Mouse (Mus musculus): ENCODE measurements at regions not wholly inside any gene's neighbourhood (a gene's known extent, or its start where the extent isn't known, plus 50 kb on each side); places are given as distances from the start of the nearest gene placed in this dataset.

DNA sequence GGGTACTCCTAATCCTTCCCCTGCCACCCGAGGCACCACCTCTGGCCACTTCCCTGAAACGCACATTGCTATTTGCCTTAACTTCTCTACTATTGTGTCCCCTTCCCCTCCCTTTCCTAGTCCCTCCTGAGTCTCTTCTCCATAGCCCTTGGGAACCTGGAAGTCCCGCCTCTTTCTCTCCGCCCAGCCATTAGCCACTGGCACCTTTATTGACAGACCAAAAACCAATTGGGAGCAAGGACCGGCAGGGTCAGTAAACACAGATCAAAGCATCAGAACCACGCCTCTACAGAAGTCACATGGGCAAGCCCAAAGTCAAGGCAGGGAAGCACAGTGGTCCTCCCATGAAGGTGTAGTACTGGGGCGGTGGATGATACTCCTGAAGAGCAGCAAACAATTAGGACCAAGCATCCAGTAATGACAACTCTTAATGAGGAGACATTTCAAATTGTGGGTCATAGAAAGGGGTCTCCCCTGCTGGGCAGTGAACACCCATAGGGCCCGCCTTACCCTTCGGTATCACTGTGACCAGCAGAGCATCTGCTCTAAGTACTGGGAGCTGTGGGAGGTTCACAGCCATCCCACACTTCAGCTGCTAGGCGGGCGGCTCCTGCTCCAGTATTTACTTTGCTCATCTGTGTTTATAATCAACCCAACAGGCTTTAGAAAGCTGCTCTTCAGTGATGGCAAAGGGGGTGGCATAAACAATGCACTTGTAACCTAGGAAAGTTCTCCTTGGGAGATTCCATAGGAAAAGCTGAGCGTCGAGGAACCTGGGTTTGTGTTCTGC, 226.5 kb upstream of the Mphosph6 start:
- DNase-seq (ENCODE audit: low read depth, low spot score), result no peak

DNA sequence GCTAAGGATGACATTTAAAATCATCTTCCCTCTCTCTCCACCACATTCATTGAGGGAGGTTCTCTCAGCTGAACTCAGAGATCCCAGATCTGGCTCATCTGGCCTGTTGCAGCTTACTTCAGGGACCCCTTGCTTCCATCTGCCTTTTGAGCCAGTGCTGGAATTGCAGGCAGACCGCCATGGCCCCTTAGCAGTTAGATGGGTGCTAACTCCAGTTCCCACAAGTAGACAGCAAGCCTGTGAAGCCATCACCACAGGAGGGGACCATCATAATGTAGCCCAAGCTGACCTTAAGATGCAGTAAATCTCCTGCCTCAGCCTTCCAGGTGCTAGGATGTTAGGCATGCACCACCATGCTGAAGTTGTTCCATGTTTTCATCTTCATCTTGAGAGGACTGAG, 221.7 kb upstream of the Mphosph6 start:
- no peak for DNase-seq (ENCODE audit: low read depth, low spot score)

GRCm38 (mm10) chr8:118021978-118022377, 220.2 kb upstream of the Mphosph6 start:
- DNase-seq (ENCODE audit: low read depth, low spot score), result no peak

- DNase-seq (ENCODE audit: low read depth, low spot score), result no peak
Observed at GRCm38 (mm10) chr8:118017261-118017660, 215.5 kb upstream of the Mphosph6 start.

- peak; percentile 24 for DNase-seq (ENCODE audit: low read depth, low spot score)
Observed at GRCm38 (mm10) chr8:118005186-118005585, 203.4 kb upstream of the Mphosph6 start.

GRCm38 (mm10) chr8:118004391-118004851, 202.7 kb upstream of the Mphosph6 start:
- peak; percentile 78 for DNase-seq (ENCODE audit: low read depth, low spot score)

DNA sequence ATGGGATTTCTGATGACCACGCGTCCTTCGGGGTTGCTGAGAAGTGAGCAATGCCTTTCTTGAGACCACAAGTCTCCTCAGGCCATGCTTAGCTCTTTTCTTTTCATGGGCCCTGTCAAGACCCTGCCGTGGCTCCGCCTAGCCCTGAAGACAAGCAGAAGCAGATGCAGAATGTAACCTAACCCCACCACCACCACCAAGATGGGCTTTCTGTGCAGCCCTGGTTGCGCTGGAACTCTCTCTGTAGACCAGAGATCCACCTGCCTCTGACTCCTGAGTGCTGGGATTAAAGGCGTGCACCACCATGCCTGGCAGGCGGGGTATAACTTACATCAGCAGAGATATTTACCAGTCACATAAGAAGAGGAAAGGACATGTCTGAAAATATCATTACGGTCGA, 199.4 kb upstream of the Mphosph6 start:
- DNase-seq (ENCODE audit: low read depth, low spot score), result no peak

GRCm38 (mm10) chr8:117991826-117992225, 190.1 kb upstream of the Mphosph6 start:
- no peak for DNase-seq (ENCODE audit: low read depth, low spot score)

DNA sequence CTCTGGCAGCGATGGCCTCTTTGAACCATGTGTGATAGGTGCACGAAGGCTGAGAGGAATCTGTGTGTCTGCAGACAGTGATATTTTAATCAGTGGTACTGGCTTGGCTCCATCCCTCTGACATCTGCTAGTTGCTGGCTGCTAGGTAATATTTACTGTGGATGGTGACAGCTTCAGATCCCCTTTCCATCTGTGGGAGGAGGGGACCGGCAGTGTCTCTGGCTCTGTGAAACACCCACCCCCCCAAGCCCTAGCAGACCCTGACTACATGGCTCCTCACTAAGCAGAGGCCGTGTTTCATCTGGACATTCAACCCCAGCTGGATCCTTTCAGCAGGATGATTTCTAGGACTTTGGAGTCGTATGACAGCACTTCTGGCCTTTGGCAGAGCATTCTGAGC, 187.0 kb upstream of the Mphosph6 start:
- peak; percentile 55 for DNase-seq (ENCODE audit: low read depth, low spot score)

DNA sequence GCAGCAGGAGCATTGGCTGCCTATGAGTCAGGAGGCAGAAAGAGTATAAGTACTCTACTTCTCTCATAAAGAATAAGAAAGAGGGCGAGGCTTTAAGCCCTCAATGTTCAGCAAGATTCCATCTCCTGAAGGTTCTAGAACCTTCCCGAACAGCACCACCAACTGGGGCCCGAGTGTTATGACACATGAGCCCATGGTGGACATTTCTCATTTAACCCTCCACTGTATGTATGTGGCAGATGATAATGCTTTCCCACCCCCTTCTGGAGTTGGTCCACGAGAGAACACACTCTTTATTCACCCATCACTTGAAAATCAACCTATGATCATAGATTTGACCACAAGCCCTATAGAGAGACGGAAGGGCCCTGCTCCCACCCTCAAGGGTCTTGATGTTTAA, 166.6 kb upstream of the Mphosph6 start:
- no peak for DNase-seq (ENCODE audit: low read depth, low spot score)

GRCm38 (mm10) chr8:117966556-117966955, 164.8 kb upstream of the Mphosph6 start:
- no peak for DNase-seq (ENCODE audit: low read depth, low spot score)

- no peak for DNase-seq (ENCODE audit: low read depth, low spot score)
Observed at GRCm38 (mm10) chr8:117963426-117963825, 161.7 kb upstream of the Mphosph6 start.

DNA sequence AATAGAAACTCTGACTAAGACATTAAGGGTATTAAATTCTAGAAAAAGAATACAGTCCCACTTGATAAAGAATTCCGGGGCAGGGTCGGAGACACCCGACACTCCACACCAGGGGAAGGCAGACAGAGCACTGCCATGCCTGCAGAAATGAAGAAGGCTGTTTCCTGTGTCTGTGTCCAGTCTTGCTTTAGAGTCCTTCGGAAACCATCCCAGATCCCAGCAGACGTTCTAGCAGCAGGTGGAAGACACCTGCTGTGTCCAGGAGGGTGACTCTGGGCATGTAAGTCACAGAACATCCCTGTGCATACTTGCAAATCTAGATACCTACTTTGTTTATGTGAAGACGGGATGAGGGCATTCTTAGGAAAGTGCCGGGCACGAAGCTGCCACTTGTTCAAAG, 160.9 kb upstream of the Mphosph6 start:
- no peak for DNase-seq (ENCODE audit: low read depth, low spot score)

- no peak for DNase-seq (ENCODE audit: low read depth, low spot score)
Observed at GRCm38 (mm10) chr8:117959501-117959900, 157.8 kb upstream of the Mphosph6 start.

DNA sequence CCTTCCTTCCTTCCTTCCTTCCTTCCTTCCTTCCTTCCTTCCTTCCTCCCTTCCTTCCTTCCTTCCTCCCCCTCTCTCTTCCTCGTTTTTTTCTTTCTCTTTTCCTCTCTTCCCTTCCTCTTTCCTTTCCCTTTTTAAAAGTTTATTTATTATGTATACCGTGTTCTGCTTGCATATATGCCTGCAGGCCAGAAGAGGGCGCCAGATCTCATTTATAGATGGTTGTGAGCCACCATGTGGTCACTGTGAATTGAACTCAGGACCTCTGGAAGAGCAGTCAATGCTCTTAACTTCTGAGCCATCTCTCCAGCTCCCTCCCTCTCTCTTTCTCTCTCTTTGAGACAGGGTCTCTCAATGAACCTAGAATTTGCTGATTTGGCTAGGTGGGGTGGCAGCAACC, 157.2 kb upstream of the Mphosph6 start:
- no peak for DNase-seq (ENCODE audit: low read depth, low spot score)

GRCm38 (mm10) chr8:117951656-117952055, 149.9 kb upstream of the Mphosph6 start:
- no peak for DNase-seq (ENCODE audit: low read depth, low spot score)

DNA sequence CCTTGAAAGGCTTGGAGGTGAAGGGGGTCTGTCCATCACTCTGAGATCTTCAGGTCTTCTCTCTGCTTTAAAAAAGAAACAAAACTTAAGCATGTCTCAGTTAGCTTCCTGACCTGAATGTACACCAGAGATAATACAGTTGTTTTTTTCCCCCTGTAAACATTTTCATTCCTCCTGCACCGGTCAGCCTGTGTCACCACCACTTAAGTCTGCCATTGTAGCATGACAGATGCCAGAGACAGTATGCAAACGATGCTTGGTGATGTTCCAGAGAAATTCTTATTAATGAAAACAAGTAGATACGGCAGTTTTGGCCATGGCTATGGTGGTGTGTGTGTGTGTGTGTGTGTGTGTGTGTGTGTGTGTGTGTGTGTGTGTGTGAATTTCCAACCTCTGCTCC, 144.8 kb upstream of the Mphosph6 start:
- DNase-seq (ENCODE audit: low read depth, low spot score), result no peak

- DNase-seq (ENCODE audit: low read depth, low spot score), result no peak
Observed at GRCm38 (mm10) chr8:117934566-117935094, 132.9 kb upstream of the Mphosph6 start.

GRCm38 (mm10) chr8:117930687-117931086, 128.9 kb upstream of the Mphosph6 start:
- DNase-seq (ENCODE audit: low read depth, low spot score), result peak; percentile 74

DNA sequence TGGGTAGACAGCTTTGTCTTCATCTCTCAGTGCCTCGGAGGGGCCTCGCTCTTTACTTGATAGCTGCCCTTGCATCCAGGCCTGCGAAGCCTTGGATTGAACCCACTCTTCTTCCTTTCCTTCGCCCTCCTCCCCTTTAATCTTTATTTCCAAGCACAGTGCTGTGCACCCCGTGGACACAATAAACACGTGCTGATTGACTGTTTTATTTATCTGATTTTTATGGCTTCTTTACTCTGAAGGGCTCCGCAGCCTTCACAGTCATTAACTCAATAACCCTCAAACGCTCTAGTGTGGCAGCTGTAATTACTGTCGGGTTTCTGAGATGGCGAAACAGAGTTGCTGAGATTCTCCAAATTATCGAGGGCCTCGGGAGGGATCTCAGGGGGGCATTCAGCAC, 127.9 kb upstream of the Mphosph6 start:
- peak; percentile 38 for DNase-seq (ENCODE audit: low read depth, low spot score)

GRCm38 (mm10) chr8:117923296-117923695, 121.6 kb upstream of the Mphosph6 start:
- no peak for DNase-seq (ENCODE audit: low read depth, low spot score)

DNA sequence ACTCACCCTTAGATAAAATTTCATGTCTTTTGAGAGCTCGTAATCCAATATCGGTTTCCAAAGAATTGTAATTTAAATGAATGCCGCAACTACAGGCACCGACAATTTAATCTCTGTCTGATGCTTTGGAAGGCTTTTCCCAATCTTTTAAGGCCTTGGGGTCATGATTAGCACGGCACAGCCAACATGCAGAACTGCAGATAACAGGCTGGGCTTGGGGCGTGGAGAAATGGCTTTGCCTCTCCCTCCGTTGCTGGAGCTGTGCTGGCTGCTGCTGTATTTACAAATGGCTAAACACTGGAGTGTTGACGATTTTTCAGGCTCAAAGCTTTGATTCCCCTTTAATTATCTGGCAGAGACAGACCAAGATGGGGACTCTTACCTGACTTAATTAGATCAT, 101.3 kb upstream of the Mphosph6 start:
- no peak for DNase-seq (ENCODE audit: low read depth, low spot score)

DNA sequence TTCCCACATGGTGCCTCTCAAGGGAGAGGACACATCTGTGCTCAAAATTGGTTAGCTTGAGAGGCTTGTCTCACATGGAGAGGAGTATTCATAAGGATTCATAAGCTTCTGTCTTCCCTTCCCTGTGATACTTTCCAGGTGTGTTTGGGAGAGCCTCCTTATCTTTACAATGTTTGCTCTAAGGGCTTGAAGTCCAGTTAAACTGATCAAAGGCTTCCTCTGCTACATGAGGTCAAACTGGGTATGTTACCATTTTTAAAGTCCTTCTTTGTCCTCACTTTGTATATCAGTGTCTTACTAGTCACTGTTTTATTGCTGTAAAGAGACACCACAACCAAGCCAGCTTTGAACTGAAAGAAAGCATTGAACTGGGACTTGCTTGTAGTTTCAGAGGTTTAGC, 98.1 kb upstream of the Mphosph6 start:
- DNase-seq (ENCODE audit: low read depth, low spot score), result no peak

Data from mesoderm, embryonic 11.5 days (tissue).